Mouse (Mus musculus) E14TG2a.4 (cell line): ENCODE results near the gene Hoxb3.

ENCODE experiments used
- H3K27me3 ChIP-seq: 2 replicates; pipeline ENCODE4 v1.6.1; 2014; ENCODE audit warnings: low read length, control low read depth; ENCODE audit not compliant: insufficient read depth
- H3K36me3 ChIP-seq: 2 replicates; pipeline ENCODE4 v1.6.1; 2014; ENCODE audit warnings: low read length, control low read depth; ENCODE audit not compliant: insufficient read depth
- H3K4me1 ChIP-seq: replicated peaks from 2 replicates; pipeline ENCODE4 v1.6.1; 2014; ENCODE audit warnings: low read depth, low read length, control low read depth
- H3K4me3 ChIP-seq: replicated peaks from 2 replicates; pipeline ENCODE4 v1.5.1; 2014; ENCODE audit warnings: mild to moderate bottlenecking, low read length
- H3K9me3 ChIP-seq: 2 replicates; pipeline ENCODE4 v1.6.1; 2014; ENCODE audit warnings: low read length, control low read depth
- CTCF ChIP-seq: conservative IDR thresholded peaks from 2 replicates; pipeline ENCODE4 v1.5.1; 2014; ENCODE audit warnings: low read length
- NANOG ChIP-seq: IDR thresholded peaks from 2 replicates; pipeline ENCODE4 v1.6.1; 2014; ENCODE audit warnings: borderline replicate concordance, low read length, mixed read lengths
- POU5F1 ChIP-seq: IDR thresholded peaks from 2 replicates; pipeline ENCODE4 v1.6.1; 2014; ENCODE audit warnings: low read length, borderline replicate concordance

Gene Hoxb3

GRCm38 (mm10) chr11:96306183-96306907 is 16.8 kb upstream of the Hoxb3 start:
- H3K4me3 ChIP-seq = no peak overlapping the region
- H3K9me3 ChIP-seq = no peaks in the 10 kb centered on the region
- TF ChIP-seq NANOG (no peak), CTCF (no peak), POU5F1 (no peak)
- H3K36me3 ChIP-seq = no peaks in the 10 kb centered on the region
- peaks cover 49% of the 10 kb centered on the region for H3K4me1 ChIP-seq
- H3K27me3 ChIP-seq = peaks cover 100% of the 10 kb centered on the region

GRCm38 (mm10) chr11:96306908-96307269 is 16.2 kb upstream of the Hoxb3 start:
- Histone ChIP-seq H3K9me3 (no peaks in the 10 kb centered on the region), H3K27me3 (peaks cover 100% of the 10 kb centered on the region), H3K4me3 (no peak overlapping the region), H3K36me3 (no peaks in the 10 kb centered on the region), H3K4me1 (peaks cover 49% of the 10 kb centered on the region)
- no peak for TF ChIP-seq CTCF
- no peak for TF ChIP-seq NANOG
- TF ChIP-seq POU5F1 = no peak

GRCm38 (mm10) chr11:96308763-96309162 is 14.4 kb upstream of the Hoxb3 start:
- no peak overlapping the region for H3K4me3 ChIP-seq
- TF ChIP-seq POU5F1 = no peak
- no peak for TF ChIP-seq NANOG
- TF ChIP-seq CTCF = no peak
- H3K9me3 ChIP-seq = no peaks in the 10 kb centered on the region
- no peaks in the 10 kb centered on the region for H3K36me3 ChIP-seq
- peaks cover 100% of the 10 kb centered on the region for H3K27me3 ChIP-seq
- H3K4me1 ChIP-seq = peaks cover 42% of the 10 kb centered on the region

GRCm38 (mm10) chr11:96309288-96309687 is 13.8 kb upstream of the Hoxb3 start:
- TF ChIP-seq NANOG = no peak
- no peak for TF ChIP-seq POU5F1
- no peak for TF ChIP-seq CTCF
- H3K36me3 ChIP-seq = no peaks in the 10 kb centered on the region
- peaks cover 100% of the 10 kb centered on the region for H3K27me3 ChIP-seq
- no peak overlapping the region for H3K4me3 ChIP-seq
- no peaks in the 10 kb centered on the region for H3K9me3 ChIP-seq
- peaks cover 37% of the 10 kb centered on the region for H3K4me1 ChIP-seq

GRCm38 (mm10) chr11:96310183-96310938 is 12.8 kb upstream of the Hoxb3 start:
- Histone ChIP-seq H3K4me3 (no peak overlapping the region), H3K27me3 (peaks cover 100% of the 10 kb centered on the region), H3K4me1 (peaks cover 38% of the 10 kb centered on the region), H3K9me3 (no peaks in the 10 kb centered on the region), H3K36me3 (no peaks in the 10 kb centered on the region)
- TF ChIP-seq POU5F1 (no peak), NANOG (no peak), CTCF (no peak)

- no peaks in the 10 kb centered on the region for H3K9me3 ChIP-seq
- peaks cover 35% of the 10 kb centered on the region for H3K4me1 ChIP-seq
- TF ChIP-seq NANOG (no peak), POU5F1 (no peak), CTCF (no peak)
These were observed 12.0 kb upstream of the Hoxb3 start for GRCm38 (mm10) chr11:96311097-96311496.

GRCm38 (mm10) chr11:96311520-96312417 is 11.4 kb upstream of the Hoxb3 start:
- Histone ChIP-seq H3K9me3 (no peaks in the 10 kb centered on the region), H3K27me3 (peaks cover 100% of the 10 kb centered on the region), H3K4me1 (peaks cover 35% of the 10 kb centered on the region), H3K36me3 (no peaks in the 10 kb centered on the region), H3K4me3 (peak overlapping the region; percentile 46; the same call in 1 of the 2 replicates)
- TF ChIP-seq NANOG (peak; percentile 77), CTCF (peak; percentile 45), POU5F1 (no peak)

More at GRCm38 (mm10) chr11:96311097-96311496, 12.0 kb upstream of the Hoxb3 start:
- Histone ChIP-seq H3K4me3 (no peak overlapping the region), H3K27me3 (peaks cover 100% of the 10 kb centered on the region), H3K36me3 (no peaks in the 10 kb centered on the region)

GRCm38 (mm10) chr11:96313134-96313533 is 10.0 kb upstream of the Hoxb3 start:
- Histone ChIP-seq H3K27me3 (peaks cover 100% of the 10 kb centered on the region), H3K36me3 (no peaks in the 10 kb centered on the region), H3K4me3 (no peak overlapping the region), H3K4me1 (peaks cover 43% of the 10 kb centered on the region), H3K9me3 (no peaks in the 10 kb centered on the region)
- TF ChIP-seq POU5F1 = no peak
- no peak for TF ChIP-seq CTCF
- TF ChIP-seq NANOG = no peak
